Comparison of ENCODE assay signal across 10 mouse cellular contexts in the genomic region with DNA sequence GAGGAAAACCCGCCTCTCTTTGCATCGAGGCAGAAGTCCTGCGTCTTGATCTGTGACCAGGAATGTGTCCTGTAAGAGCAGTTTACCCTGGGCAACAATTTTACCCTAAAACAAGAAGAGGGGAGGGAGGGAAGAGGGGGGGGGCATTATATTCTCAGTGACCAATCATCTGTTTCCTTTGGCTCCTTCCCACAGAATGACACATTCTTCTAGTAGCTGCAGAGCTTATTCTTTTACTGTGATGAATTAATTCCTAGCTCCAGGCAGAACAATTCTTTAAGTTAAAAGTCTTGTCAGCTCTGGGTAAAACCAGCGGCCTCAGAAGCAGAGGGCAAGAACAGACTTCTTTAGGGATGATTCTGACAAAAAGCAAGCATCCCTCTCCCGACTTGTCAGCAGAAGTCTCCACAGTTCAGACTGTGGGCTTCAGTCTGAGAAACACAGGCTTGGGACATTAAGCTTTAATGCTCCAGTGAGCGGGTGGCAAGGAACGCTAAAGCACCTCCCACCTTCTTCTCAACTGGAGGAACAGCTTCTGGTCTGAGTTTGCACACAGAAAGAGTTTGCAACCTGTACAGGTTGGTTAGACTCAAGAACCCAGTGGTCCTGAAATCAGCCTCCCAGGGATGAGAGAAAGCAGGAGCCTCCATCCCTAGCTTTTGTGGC.
A peak's percentile ranks its signal among the peaks of the same experiment; 100 is the strongest.
DNase-seq lines count a peak whose midpoint lies in the region; ATAC-seq lines count a peak whose summit lies in the region.
"Had no signal": no experiment of that assay in that cellular context is flagged by ENCODE, and none has a peak within 500 bp of the region (broad histone marks: within the 10 kb centered on the region; RNA-seq: fewer than 3 reads in every experiment).

No protein-coding gene starts in this region.

- peaks cover 95% of the 10 kb centered on the region for H3K36me3 ChIP-seq in hindbrain, embryonic 13.5 days
- H3K36me3 ChIP-seq in hindbrain, embryonic 14.5 days (replicated peaks; ENCODE audit: control insufficient read depth, insufficient read depth) = peaks cover 91% of the 10 kb centered on the region
- peaks cover 97% of the 10 kb centered on the region for H3K36me3 ChIP-seq in embryonic facial prominence, embryonic 13.5 days

- H3K9ac ChIP-seq in hindbrain, embryonic 13.5 days = no peak overlapping the region
- no peak overlapping the region for H3K9ac ChIP-seq in hindbrain, embryonic 14.5 days
- H3K9ac ChIP-seq in embryonic facial prominence, embryonic 13.5 days = no peak overlapping the region

- H3K4me1 ChIP-seq in hindbrain, embryonic 13.5 days (replicated peaks) = peaks cover 14% of the 10 kb centered on the region
- no peaks in the 10 kb centered on the region for H3K4me1 ChIP-seq in hindbrain, embryonic 14.5 days (replicated peaks; ENCODE audit: control insufficient read depth, insufficient read depth, low read length)
- H3K4me1 ChIP-seq in embryonic facial prominence, embryonic 13.5 days = peaks cover 34% of the 10 kb centered on the region

- H3K27ac ChIP-seq in hindbrain, embryonic 13.5 days = peak overlapping the region; percentile 48
- no peak overlapping the region for H3K27ac ChIP-seq in hindbrain, embryonic 14.5 days
- H3K27ac ChIP-seq in embryonic facial prominence, embryonic 13.5 days = peak overlapping the region; percentile 68

- no peaks in the 10 kb centered on the region for H3K9me3 ChIP-seq in hindbrain, embryonic 13.5 days
- no peaks in the 10 kb centered on the region for H3K9me3 ChIP-seq in hindbrain, embryonic 14.5 days (ENCODE audit: control insufficient read depth, low read length)
- H3K9me3 ChIP-seq in embryonic facial prominence, embryonic 13.5 days = no peaks in the 10 kb centered on the region

- H3K27me3 ChIP-seq in hindbrain, embryonic 13.5 days = no peaks in the 10 kb centered on the region
- no peaks in the 10 kb centered on the region for H3K27me3 ChIP-seq in hindbrain, embryonic 14.5 days (ENCODE audit: control insufficient read depth, insufficient read depth, low read length)
- H3K27me3 ChIP-seq in embryonic facial prominence, embryonic 13.5 days = no peaks in the 10 kb centered on the region

- DNase-seq in hindbrain, embryonic 14.5 days (ENCODE audit: low spot score) = no peak
- peak; percentile 69 for DNase-seq in Muller cell, postnatal 12 days (ENCODE audit: inconsistent ontology term)
- peak; percentile 46 for DNase-seq in kidney, postnatal 14 days
- no peak for DNase-seq in gastrocnemius, postnatal 4 days (ENCODE audit: low spot score in 2 of 2)
- DNase-seq in gastrocnemius, adult 18-20 months (ENCODE audit: low spot score) = no peak
- DNase-seq in heart, postnatal 4 days = no peak

- ATAC-seq in hindbrain, embryonic 13.5 days (ENCODE audit: low FRiP score) = no peak
- ATAC-seq in hindbrain, embryonic 14.5 days (ENCODE audit: low FRiP score) = no peak
- no peak for ATAC-seq in embryonic facial prominence, embryonic 13.5 days (ENCODE audit: insufficient number of reproducible peaks, insufficient read depth, low FRiP score, low TSS enrichment, low read depth)

- WGBS in hindbrain, embryonic 13.5 days = 55% methylated on average over 7 of the region's 7 CpGs
- WGBS in hindbrain, embryonic 14.5 days = 62% methylated on average over 7 of the region's 7 CpGs
- WGBS in embryonic facial prominence, embryonic 13.5 days = 61% methylated on average over 7 of the region's 7 CpGs

- no peak overlapping the region for H3K4me3 ChIP-seq in hindbrain, embryonic 13.5 days
- H3K4me3 ChIP-seq in hindbrain, embryonic 14.5 days (replicated peaks; ENCODE audit: low read length) = no peak overlapping the region
- H3K4me3 ChIP-seq in embryonic facial prominence, embryonic 13.5 days = no peak overlapping the region
- H3K4me3 ChIP-seq: myocyte had no signal

- H3K4me2 ChIP-seq in hindbrain, embryonic 13.5 days = no peak overlapping the region
- H3K4me2 ChIP-seq in hindbrain, embryonic 14.5 days (replicated peaks) = no peak overlapping the region
- H3K4me2 ChIP-seq in embryonic facial prominence, embryonic 13.5 days = no peak overlapping the region
- H3K4me2 ChIP-seq: liver, embryonic 11.5 days had no signal

Comparison
In these comparisons a context has a peak if more than half of its experiments do, and no peak if none do; other contexts are left out.
1. DNase-seq: peak in Muller cell, postnatal 12 days (single experiment) and kidney, postnatal 14 days (single experiment); none in hindbrain, embryonic 14.5 days (single experiment), gastrocnemius, postnatal 4 days (0 of 2), gastrocnemius, adult 18-20 months (single experiment) and heart, postnatal 4 days (single experiment).